Mouse (Mus musculus) thymus, postnatal 0 days (tissue): ENCODE results near the gene Slc25a3. TPM values are rescaled to one million over a fixed set of nuclear protein-coding genes. Genes with fewer than 3 reads are reported as not detected.

Source experiments
- DNase-seq: peaks from one replicate; pipeline ENCODE4 v3.0.0-alpha.2; 2015; ENCODE audit warnings: low spot score
- polyA plus RNA-seq: library from polyadenylated mRNA; unstranded; fragments of >200 nt; fragmentation: Nextera tagmentation; extraction: Ambion mirVana; gene quantifications from 2 replicates; pipeline ENCODE4 v1.2.1, GENCODE M21; 2015

The Slc25a3 gene
- polyA plus RNA-seq, 1 experiment from 2014 or later: 468 TPM

DNA sequence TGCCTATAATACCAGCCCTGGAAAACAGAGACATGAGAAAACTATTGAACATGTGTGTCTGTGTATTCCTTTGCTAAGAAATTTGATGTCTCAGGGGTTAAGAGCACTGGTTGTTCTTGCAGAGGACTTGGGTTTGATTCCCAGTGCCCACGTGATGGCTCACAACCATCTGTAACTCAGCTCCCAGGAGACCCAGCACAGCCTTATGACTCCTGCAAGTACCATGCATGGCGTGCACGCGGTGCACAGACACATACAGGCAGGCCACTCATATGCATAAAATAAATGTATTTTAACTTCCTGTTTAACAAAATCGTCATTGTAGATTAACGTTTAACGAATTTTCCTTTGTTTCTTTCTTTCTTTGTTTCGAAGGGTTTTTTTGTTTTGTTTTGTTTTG, 25.8 kb downstream of the Slc25a3 start:
- no peak for DNase-seq

GRCm38 (mm10) chr10:91094251-91095104, 29.4 kb downstream of the Slc25a3 start:
- no peak for DNase-seq

DNA sequence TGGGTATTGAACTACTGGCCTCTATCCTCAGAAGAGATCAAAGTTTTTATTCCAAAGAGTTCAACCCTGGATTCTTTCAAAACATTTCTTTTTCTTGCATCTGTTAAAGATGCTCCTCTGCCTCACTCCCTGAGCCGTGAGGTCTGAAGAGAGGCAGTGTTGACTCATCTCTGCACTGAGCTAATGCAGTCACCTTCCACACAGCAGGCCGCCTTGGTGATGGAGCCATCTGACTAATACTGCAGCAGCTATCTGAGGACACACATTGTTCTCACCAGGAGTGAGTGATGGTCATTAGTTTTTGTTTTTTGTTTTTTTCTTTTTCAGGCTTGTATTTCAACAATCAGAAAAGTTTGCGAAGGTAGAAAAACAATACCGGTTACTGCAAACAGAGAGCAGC, 31.0 kb downstream of the Slc25a3 start:
- DNase-seq: no peak

GRCm38 (mm10) chr10:91083393-91083927, 40.4 kb downstream of the Slc25a3 start:
- no peak for DNase-seq

- DNase-seq: peak; percentile 99
These were observed 41.1 kb downstream of the Slc25a3 start, which contains the start of the genes Apaf1 and Ikbip for GRCm38 (mm10) chr10:91082550-91083392. Apaf1 (minus strand) TSS chr10:91082770. Ikbip (plus strand) TSS chr10:91082940.

GRCm38 (mm10) chr10:91081959-91082507, 41.8 kb downstream of the Slc25a3 start:
- peak; percentile 40 for DNase-seq

DNA sequence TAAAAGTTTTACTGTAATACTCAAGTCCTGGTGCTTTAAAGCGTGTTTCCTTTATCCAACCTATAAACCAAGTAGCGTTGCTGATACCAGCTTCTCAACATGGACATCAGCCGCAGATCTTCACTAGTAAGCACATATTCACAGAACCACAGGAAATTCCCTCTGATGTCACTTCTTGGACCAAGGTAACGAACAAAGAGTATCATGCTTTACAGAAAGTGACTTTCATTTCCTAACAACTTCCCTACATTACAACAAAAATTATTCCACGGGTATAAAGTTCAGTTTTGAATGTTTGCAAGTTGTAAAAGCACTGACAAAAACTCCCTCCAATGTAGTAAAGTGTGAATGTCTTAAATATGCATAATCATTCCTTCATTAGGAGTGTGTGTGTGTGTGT, 43.3 kb downstream of the Slc25a3 start:
- DNase-seq: no peak

DNA sequence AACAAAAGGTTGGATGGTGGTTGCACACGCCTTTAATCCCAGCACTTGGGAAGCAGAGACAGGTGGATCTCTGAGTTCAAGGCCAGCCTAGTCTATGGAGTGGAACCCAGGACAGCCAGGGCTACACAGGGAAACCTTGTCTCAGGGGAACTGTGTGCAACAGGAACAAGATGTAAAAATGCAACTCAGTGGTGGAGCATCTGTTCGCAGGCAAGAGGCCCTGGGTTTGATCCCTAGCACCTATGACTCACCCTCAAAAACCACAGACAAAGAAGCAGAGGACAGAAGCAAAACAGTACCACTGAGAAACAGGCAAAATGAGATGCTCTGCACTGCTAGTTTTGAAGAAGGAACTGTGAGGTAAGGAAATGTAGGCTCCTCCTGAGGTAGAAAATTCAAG, 47.2 kb downstream of the Slc25a3 start:
- DNase-seq: no peak

- no peak for DNase-seq
These were observed 50.5 kb downstream of the Slc25a3 start for GRCm38 (mm10) chr10:91073345-91073744.

- peak; percentile 42 for DNase-seq
These were observed 52.1 kb downstream of the Slc25a3 start for GRCm38 (mm10) chr10:91071768-91072167.

Other genes starting within 250 kb of the Slc25a3 start
- gene Apaf1, start 41.3 kb downstream of the Slc25a3 start, polyA plus RNA-seq: 18.5 and 20.2 TPM in 2 replicates
- gene Ikbip, start 41.1 kb downstream of the Slc25a3 start, polyA plus RNA-seq: 12.2 and 12.3 TPM in 2 replicates
- 234 and 263 TPM in 2 replicates for gene Tmpo, start 57.3 kb upstream of the Slc25a3 start, polyA plus RNA-seq